ENCODE assay signal across 32 mouse cellular contexts in genomic region chr13:55390644-55391043, GRCm38 (mm10). TPM values are rescaled to one million over a fixed set of nuclear protein-coding genes. Genes with fewer than 3 reads are reported as not detected.
DNase-seq lines count a peak whose midpoint lies in the region; ATAC-seq lines count a peak whose summit lies in the region.
"Had no signal": no experiment of that assay in that cellular context is flagged by ENCODE, and none has a peak within 500 bp of the region (broad histone marks: within the 10 kb centered on the region; RNA-seq: fewer than 3 reads in every experiment).

No protein-coding gene starts in this region.

- H3K27me3 ChIP-seq in intestine, embryonic 16.5 days (replicated peaks; ENCODE audit: control insufficient read depth, insufficient read depth, low read length), result no peaks in the 10 kb centered on the region
- peaks cover 4% of the 10 kb centered on the region; the same call in 1 of the 2 replicates for H3K27me3 ChIP-seq in liver, embryonic 15.5 days
- H3K27me3 ChIP-seq: limb, embryonic 15.5 days; midbrain, embryonic 15.5 days; stomach, embryonic 15.5 days had no signal

- no peaks in the 10 kb centered on the region for H3K9me3 ChIP-seq in intestine, embryonic 16.5 days (ENCODE audit: control insufficient read depth, low read length)
- no peaks in the 10 kb centered on the region for H3K9me3 ChIP-seq in liver, embryonic 15.5 days (replicated peaks)
- H3K9me3 ChIP-seq: forebrain, embryonic 12.5 days; heart, embryonic 15.5 days; limb, embryonic 15.5 days; midbrain, embryonic 15.5 days; stomach, embryonic 15.5 days had no signal

- peak; percentile 95 for DNase-seq in kidney, adult 9 months
- DNase-seq in kidney, postnatal 36 days, result peak; percentile 87 to 94
- DNase-seq in left cerebral cortex, adult 18-20 months (ENCODE audit: low spot score in 2 of 2), result no peak
- DNase-seq in frontal cortex, postnatal 10 days (ENCODE audit: low spot score in 2 of 2), result no peak
- DNase-seq in gastrocnemius, postnatal 14 days, result no peak
- no peak for DNase-seq in urinary bladder, postnatal 25 days (ENCODE audit: low spot score)
- DNase-seq: adrenal gland, postnatal 36 days; cerebellum, adult 11-12 months; cerebellum, postnatal 25 days; gastrocnemius, postnatal 36 days; layer of hippocampus, postnatal 36 days; lung, postnatal 10 days; right cerebral cortex, postnatal 14 days; thymus, adult 18-20 months; thymus, postnatal 4 days had no signal

- H3K4me1 ChIP-seq in intestine, embryonic 16.5 days (ENCODE audit: control insufficient read depth, insufficient read depth, low read length), result no peaks in the 10 kb centered on the region
- H3K4me1 ChIP-seq in liver, embryonic 15.5 days (replicated peaks), result peaks cover 8% of the 10 kb centered on the region; the same call in 1 of the 2 replicates
- H3K4me1 ChIP-seq: forebrain, embryonic 12.5 days; heart, embryonic 15.5 days; limb, embryonic 15.5 days; midbrain, embryonic 15.5 days; stomach, embryonic 15.5 days had no signal

- intact Hi-C loops in gastrocnemius, postnatal 14 days (cut with DNase I; ENCODE audit: low total_unique reads), result no loop called here

- H3K27ac ChIP-seq in intestine, embryonic 16.5 days (ENCODE audit: low read length), result peak overlapping the region; percentile 38; the same call in 1 of the 2 replicates
- H3K27ac ChIP-seq in liver, embryonic 15.5 days (replicated peaks), result peak overlapping the region; percentile 73
- H3K27ac ChIP-seq: forebrain, embryonic 12.5 days; heart, embryonic 15.5 days; hindbrain, postnatal 0 days; layer of hippocampus, adult 2 months; limb, embryonic 15.5 days; midbrain, embryonic 15.5 days; stomach, embryonic 15.5 days had no signal

- H3K36me3 ChIP-seq in intestine, embryonic 16.5 days (ENCODE audit: control insufficient read depth, insufficient read depth, low read length), result no peaks in the 10 kb centered on the region
- H3K36me3 ChIP-seq in liver, embryonic 15.5 days (replicated peaks), result no peaks in the 10 kb centered on the region
- H3K36me3 ChIP-seq: forebrain, embryonic 12.5 days; heart, embryonic 15.5 days; limb, embryonic 15.5 days; midbrain, embryonic 15.5 days; stomach, embryonic 15.5 days had no signal

- peak overlapping the region; percentile 14; the same call in 1 of the 2 replicates for H3K9ac ChIP-seq in intestine, embryonic 16.5 days (ENCODE audit: low read depth, low read length)
- H3K9ac ChIP-seq in liver, embryonic 15.5 days, result no peak overlapping the region
- H3K9ac ChIP-seq: forebrain, embryonic 12.5 days; heart, embryonic 15.5 days; limb, embryonic 15.5 days; midbrain, embryonic 15.5 days; stomach, embryonic 15.5 days had no signal

- no peak overlapping the region for H3K4me2 ChIP-seq in intestine, embryonic 16.5 days (ENCODE audit: low read depth, low read length)
- no peak overlapping the region for H3K4me2 ChIP-seq in liver, embryonic 15.5 days
- H3K4me2 ChIP-seq: forebrain, embryonic 12.5 days; heart, embryonic 15.5 days; limb, embryonic 15.5 days; midbrain, embryonic 15.5 days; stomach, embryonic 15.5 days had no signal

- ATAC-seq in intestine, embryonic 16.5 days, result peak; percentile 81
- peak; percentile 27; the same call in 1 of the 2 replicates for ATAC-seq in liver, embryonic 15.5 days (ENCODE audit: insufficient read depth)
- ATAC-seq: hindbrain, postnatal 0 days; midbrain, embryonic 15.5 days had no signal

- WGBS in intestine, embryonic 16.5 days, result 67% methylated on average over 3 of the region's 3 CpGs
- 69% methylated on average over 3 of the region's 3 CpGs for WGBS in liver, embryonic 15.5 days (ENCODE audit: insufficient replicate concordance)

- H3K4me3 ChIP-seq in intestine, embryonic 16.5 days (ENCODE audit: low read length), result no peak overlapping the region
- H3K4me3 ChIP-seq in liver, embryonic 15.5 days (replicated peaks), result no peak overlapping the region
- H3K4me3 ChIP-seq: forebrain, embryonic 12.5 days; heart, embryonic 15.5 days; layer of hippocampus, adult 2 months; limb, embryonic 15.5 days; midbrain, embryonic 15.5 days; stomach, embryonic 15.5 days had no signal

RNA-seq across cellular contexts. Expression of gene Slc34a1, which starts 7.3 kb away (rescaled TPM):
- polyA plus RNA-seq in intestine, embryonic 16.5 days (2015; fragmentation: Nextera tagmentation; extraction: Ambion mirVana), result 0.07 TPM in 1 of 2 replicates, not detected in the other
- not detected in 2 replicates for polyA plus RNA-seq in liver, embryonic 15.5 days (2015; fragmentation: Nextera tagmentation; extraction: Ambion mirVana)
- not detected for total RNA-seq in left cerebral cortex, adult 18-20 months (2021)
- total RNA-seq in gastrocnemius, postnatal 14 days (2021), result not detected
- total RNA-seq: adrenal gland, postnatal 36 days; CH12.LX; gastrocnemius, postnatal 36 days; heart, adult 8-10 months; hematopoietic stem cell, adult 5-6 weeks; hindbrain, postnatal 0 days; layer of hippocampus, postnatal 36 days; left cerebral cortex, postnatal 25 days; MEL had no signal
- polyA plus RNA-seq: forebrain, embryonic 12.5 days; heart, embryonic 15.5 days; hindbrain, postnatal 0 days; midbrain, embryonic 15.5 days had no signal

RNA-seq across cellular contexts. Expression of gene Rgs14, which starts 21.1 kb away (rescaled TPM):
- polyA plus RNA-seq in intestine, embryonic 16.5 days (2015; fragmentation: Nextera tagmentation; extraction: Ambion mirVana), result 0.93 and 1.1 TPM in 2 replicates
- polyA plus RNA-seq in liver, embryonic 15.5 days (2015; fragmentation: Nextera tagmentation; extraction: Ambion mirVana), result 2.2 and 2.9 TPM in 2 replicates
- total RNA-seq in left cerebral cortex, adult 18-20 months (2021), result 10 to 100 TPM; 57.5 to 60.7 TPM
- total RNA-seq in gastrocnemius, postnatal 14 days (2021), result under 1 TPM; 0.22 to 0.29 TPM

RNA-seq across cellular contexts. Expression of gene Pfn3, which starts 24.4 kb away (rescaled TPM):
- polyA plus RNA-seq in intestine, embryonic 16.5 days (2015; fragmentation: Nextera tagmentation; extraction: Ambion mirVana), result not detected in 2 replicates
- not detected in 2 replicates for polyA plus RNA-seq in liver, embryonic 15.5 days (2015; fragmentation: Nextera tagmentation; extraction: Ambion mirVana)
- not detected for total RNA-seq in left cerebral cortex, adult 18-20 months (2021)
- not detected for total RNA-seq in gastrocnemius, postnatal 14 days (2021)
- total RNA-seq: adrenal gland, postnatal 36 days; CH12.LX; gastrocnemius, postnatal 36 days; heart, adult 8-10 months; hematopoietic stem cell, adult 5-6 weeks; layer of hippocampus, adult 2 months; layer of hippocampus, postnatal 36 days; left cerebral cortex, postnatal 25 days; megakaryocyte progenitor cell, adult 5-6 weeks; MEL; neutrophil, adult 5-6 weeks had no signal
- polyA plus RNA-seq: forebrain, embryonic 12.5 days; heart, embryonic 15.5 days; limb, embryonic 15.5 days; spleen, adult 2 months; stomach, embryonic 15.5 days had no signal

RNA-seq across cellular contexts. Expression of gene Lman2, which starts 28.1 kb away (rescaled TPM):
- polyA plus RNA-seq in intestine, embryonic 16.5 days (2015; fragmentation: Nextera tagmentation; extraction: Ambion mirVana), result 121 and 130 TPM in 2 replicates
- 58.8 and 62.1 TPM in 2 replicates for polyA plus RNA-seq in liver, embryonic 15.5 days (2015; fragmentation: Nextera tagmentation; extraction: Ambion mirVana)
- 10 to 100 TPM; 54.4 to 59.1 TPM for total RNA-seq in left cerebral cortex, adult 18-20 months (2021)
- 10 to 100 TPM; 32.2 to 34.6 TPM for total RNA-seq in gastrocnemius, postnatal 14 days (2021)

RNA-seq across cellular contexts. Expression of gene F12, which starts 35.9 kb away (rescaled TPM):
- 1.1 and 4.0 TPM in 2 replicates for polyA plus RNA-seq in intestine, embryonic 16.5 days (2015; fragmentation: Nextera tagmentation; extraction: Ambion mirVana)
- polyA plus RNA-seq in liver, embryonic 15.5 days (2015; fragmentation: Nextera tagmentation; extraction: Ambion mirVana), result 118 and 151 TPM in 2 replicates
- total RNA-seq in left cerebral cortex, adult 18-20 months (2021), result under 1 TPM; 0.33 to 0.68 TPM
- not detected for total RNA-seq in gastrocnemius, postnatal 14 days (2021)
- total RNA-seq: CH12.LX; gastrocnemius, postnatal 36 days; heart, adult 8-10 months; hematopoietic stem cell, adult 5-6 weeks; hindbrain, postnatal 0 days; megakaryocyte progenitor cell, adult 5-6 weeks; MEL had no signal
- polyA plus RNA-seq: forebrain, embryonic 12.5 days had no signal

Comparison
In these comparisons a context has a peak if more than half of its experiments do, and no peak if none do; other contexts are left out.
1. DNase-seq: peak in kidney, adult 9 months (single experiment) and kidney, postnatal 36 days (2 of 2); none in left cerebral cortex, adult 18-20 months (0 of 2), frontal cortex, postnatal 10 days (0 of 2), gastrocnemius, postnatal 14 days (single experiment) and urinary bladder, postnatal 25 days (single experiment).
2. RNA of gene Rgs14, which starts 21.1 kb away (total RNA-seq): 57.5 to 60.7 TPM in left cerebral cortex, adult 18-20 months; 0.22 to 0.29 TPM in gastrocnemius, postnatal 14 days; every median in the first group is over 10 times any median in the second.